Mouse (Mus musculus): ENCODE measurements around the gene Syce3.

Gene Syce3

GRCm38 (mm10) chr15:89373027-89373761 is 37.1 kb downstream of the Syce3 start:
- DNase-seq (ENCODE audit: extremely low read depth, low read depth), result peak; percentile 66

GRCm38 (mm10) chr15:89372536-89372935 is 37.8 kb downstream of the Syce3 start:
- no peak for DNase-seq (ENCODE audit: extremely low read depth, low read depth)

GRCm38 (mm10) chr15:89372068-89372467 is 38.2 kb downstream of the Syce3 start:
- DNase-seq (ENCODE audit: extremely low read depth, low read depth), result no peak

DNA sequence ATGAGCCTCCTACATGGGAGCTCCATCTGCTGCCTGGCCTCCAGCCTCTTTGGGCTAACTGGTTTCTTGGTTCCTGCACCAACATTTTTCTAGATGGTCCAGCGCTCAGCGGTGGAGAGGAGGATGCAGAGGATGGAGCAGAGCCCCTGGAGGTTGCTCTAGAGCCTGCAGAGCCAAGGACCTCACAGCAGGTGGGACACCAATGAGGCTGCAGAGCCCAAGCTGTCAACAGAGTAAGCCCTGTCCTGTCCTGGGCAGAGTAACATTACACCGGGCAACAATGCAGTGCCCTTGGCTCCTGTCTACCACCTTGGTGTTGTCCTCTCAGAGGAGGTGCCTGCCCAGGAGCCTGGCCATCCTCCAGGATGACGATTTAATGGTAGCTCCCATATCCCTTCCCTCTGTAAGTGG is 45.2 kb downstream of the Syce3 start:
- no peak for DNase-seq (ENCODE audit: extremely low read depth, low read depth)

GRCm38 (mm10) chr15:89363051-89363450 is 47.3 kb downstream of the Syce3 start:
- DNase-seq (ENCODE audit: extremely low read depth, low read depth), result no peak

GRCm38 (mm10) chr15:89358784-89359183 is 51.5 kb downstream of the Syce3 start:
- DNase-seq (ENCODE audit: extremely low read depth, low read depth), result no peak

DNA sequence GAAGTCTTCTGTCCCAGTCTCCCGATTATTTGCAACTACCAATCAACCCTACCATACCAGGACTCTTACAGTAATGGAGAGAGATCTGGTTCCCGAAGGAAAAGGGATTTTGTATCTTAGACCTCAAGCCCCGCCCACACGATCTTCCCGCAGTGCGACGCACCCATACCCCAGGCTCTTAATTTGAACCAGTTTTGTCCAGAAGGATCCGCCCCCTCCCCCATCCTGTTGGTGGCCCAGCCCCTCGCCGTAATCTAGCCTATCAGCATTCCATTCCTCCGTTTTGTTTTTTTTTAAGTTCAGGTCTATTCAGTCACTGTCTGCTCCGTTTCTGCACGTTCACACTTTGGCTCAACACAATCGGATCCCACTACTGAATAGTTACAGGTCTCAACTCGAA is 53.9 kb downstream of the Syce3 start:
- peak; percentile 90 for DNase-seq (ENCODE audit: extremely low read depth, low read depth)

DNA sequence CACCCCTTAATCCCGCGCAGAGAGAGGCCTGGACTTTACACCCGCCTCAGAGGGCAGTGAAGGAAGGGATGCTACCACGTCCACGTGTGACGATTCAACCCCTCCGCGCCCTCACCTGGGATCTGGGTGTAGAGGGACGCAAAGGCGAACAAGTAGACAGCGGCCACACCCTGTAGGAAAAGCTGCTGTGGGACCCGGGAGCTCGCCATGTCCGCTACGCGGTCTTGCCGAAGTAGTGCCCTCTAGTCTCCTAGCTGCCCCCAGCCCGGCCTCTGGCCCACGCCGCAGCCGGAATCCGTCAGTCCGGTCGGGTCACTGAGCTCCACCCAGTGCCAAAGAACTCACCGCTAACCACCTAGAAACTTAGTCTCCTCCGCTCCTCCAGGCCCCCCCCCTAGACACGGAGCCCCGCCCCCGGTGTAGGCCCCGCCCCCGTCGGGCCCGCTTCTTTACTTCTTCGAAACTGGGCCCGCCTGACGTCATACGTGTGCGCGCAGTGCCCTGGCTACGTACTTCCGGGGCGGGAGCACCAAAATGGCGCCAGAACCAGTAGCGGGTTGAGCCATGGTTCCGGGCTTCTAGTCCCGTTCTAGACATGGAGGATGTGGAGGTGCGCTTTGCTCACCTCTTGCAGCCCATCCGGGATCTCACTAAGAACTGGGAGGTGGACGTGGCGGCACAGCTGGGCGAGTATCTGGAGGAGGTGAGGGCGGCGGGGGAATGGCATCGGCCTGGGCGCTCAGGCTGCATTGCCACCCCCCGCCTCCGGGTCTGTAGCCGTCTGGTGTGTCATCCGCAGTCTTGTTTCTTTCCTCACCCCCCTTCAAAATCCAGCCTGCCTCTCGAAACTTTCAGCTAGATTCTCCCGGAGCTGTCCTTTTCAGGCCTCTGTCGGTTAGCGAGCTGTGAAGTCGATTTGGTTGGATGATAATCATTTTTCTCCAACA is 54.8 kb downstream of the Syce3 start, which contains the start of the genes Lmf2 and Ncaph2:
Gene Lmf2, minus strand, starts transcription at position 419 of the 947 bp plus-strand sequence.
Gene Ncaph2, plus strand, starts transcription at position 479 of the 947 bp plus-strand sequence.
- DNase-seq (ENCODE audit: extremely low read depth, low read depth), result peak; percentile 74

DNA sequence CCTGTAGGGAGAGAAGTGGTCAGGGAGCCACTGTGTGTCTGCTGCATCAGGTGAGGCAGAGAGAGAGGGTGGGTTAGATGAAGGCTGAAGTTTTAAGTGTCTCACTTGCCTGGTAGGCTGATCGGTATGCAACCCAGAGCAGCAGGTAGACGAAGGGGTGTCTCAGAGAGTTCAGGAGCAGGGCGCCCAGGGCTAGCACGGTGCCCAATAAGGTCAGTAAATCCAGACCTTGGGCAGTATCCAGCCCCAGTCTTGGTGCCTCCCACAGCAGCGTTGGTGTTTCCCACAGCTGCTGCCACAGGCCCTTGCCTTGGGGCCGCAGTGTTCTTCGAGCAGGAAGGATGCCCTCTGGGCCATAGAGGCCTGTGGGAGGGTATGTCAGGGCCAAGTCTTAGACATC is 55.8 kb downstream of the Syce3 start:
- DNase-seq (ENCODE audit: extremely low read depth, low read depth), result no peak

DNA sequence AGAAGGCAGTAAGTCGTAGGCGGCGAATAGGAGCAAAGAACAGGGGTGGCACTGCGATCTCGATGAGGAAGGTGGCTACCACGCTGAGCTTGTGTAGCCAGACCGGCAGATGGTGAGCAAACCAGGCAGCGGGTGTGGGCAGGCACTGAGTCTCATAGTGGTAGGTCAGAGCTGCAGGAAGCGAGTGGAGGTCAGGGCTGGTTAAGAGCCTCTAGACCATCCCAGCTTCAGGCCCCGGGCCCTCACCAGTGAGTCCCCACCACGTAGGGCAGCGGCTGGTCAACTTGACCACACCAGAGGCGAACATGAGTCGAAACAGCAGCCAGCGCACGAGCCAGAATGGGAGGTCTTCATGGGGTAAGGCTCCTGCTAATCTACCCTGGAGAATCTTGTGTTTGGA is 56.5 kb downstream of the Syce3 start:
- DNase-seq (ENCODE audit: extremely low read depth, low read depth), result no peak

DNA sequence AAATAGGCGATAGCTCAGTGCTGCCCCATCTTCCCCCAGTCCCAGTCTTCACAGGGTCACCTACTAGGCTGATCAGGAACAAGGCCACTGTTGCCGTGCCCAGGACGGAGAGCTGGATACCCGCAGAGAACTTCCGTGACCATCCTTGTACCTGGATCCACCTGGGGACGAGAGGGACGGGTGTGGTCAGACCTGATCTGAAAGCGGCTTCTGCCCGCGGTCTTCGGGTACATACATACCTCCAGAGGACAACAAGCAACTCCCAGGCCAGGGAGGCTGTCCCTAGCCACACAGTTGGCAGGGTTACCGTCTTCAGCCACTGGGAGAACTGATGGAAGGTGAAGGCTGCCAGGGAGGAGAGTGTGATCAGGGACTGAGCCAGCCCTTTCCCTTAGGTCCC is 57.5 kb downstream of the Syce3 start:
- DNase-seq (ENCODE audit: extremely low read depth, low read depth), result no peak

GRCm38 (mm10) chr15:89352054-89352453 is 58.2 kb downstream of the Syce3 start:
- DNase-seq (ENCODE audit: extremely low read depth, low read depth), result no peak

DNA sequence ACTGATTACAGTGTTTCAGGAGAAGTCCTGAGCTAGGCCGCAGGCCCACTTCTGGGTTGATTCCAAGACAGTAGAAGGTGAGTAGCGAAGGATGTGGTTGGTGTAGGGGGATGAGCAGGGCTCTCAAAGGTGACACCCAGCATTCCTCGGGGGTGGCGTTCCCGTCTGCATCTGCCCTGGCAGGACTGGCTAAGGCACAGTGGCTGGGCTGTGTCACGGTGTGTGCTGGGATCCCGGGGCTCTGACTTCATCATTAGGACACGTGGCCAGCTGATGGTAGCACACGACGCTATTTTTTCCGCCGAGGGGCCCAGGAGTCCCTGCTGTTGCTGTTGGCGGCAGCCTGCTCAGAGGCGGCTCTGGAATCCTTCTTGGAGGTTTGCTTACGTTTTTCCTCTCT is 59.0 kb downstream of the Syce3 start:
- no peak for DNase-seq (ENCODE audit: extremely low read depth, low read depth)

- no peak for DNase-seq (ENCODE audit: extremely low read depth, low read depth)
These were observed 59.9 kb downstream of the Syce3 start for GRCm38 (mm10) chr15:89350447-89350846.

DNA sequence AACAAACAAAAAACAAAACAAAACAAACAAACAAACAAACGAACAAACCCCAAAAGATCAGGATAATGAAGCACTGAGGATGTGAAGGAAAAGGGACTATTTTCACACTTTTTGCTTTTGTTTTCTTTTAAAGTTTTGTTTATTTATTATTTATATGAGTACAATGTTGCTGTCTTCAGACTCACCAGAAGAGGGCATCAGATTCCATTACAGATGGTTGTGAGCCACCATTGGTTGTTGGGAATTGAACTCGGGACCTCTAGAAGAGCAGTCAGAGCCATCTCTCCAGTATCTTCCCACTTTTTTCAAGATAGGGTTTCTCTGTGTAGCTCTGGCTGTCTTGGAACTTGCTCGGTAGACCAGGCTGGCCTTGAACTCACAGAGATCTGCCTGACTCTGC is 67.0 kb downstream of the Syce3 start:
- no peak for DNase-seq (ENCODE audit: extremely low read depth, low read depth)

DNA sequence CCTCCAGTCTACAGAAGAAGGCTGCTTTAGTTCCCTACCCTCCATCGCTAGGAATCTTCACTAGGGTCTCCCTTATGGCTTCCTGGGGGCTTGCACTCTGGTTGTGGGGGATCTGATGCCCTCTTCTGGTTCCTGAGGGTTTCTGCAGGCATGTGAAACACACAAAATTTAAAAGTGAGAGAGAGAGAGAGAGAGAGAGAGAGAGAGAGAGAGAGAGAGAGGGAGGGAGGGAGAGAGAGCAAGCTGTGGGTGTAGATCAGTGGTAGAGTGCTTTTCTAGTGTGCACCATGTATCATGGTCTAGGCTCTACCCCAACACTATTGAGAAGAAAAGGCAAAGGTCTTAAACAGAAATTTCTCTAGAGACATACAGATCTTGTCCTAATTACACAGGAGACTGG is 68.6 kb downstream of the Syce3 start:
- DNase-seq (ENCODE audit: extremely low read depth, low read depth), result no peak

All from MEL-GATA-1-ER (cell line).